Mouse (Mus musculus): Measurements from ENCODE around the gene Dock9.
"Not testable (repeated sequence)": the region's sequence is repeated elsewhere in the genome, so short reads cannot be mapped to it uniquely, and the experiment has no call there.

Gene Dock9

GRCm38 (mm10) chr14:121735678-121736077, 62.0 kb downstream of the Dock9 start:
- DNase-seq = no peak

GRCm38 (mm10) chr14:121734217-121734616, 63.4 kb downstream of the Dock9 start:
- DNase-seq = no peak

GRCm38 (mm10) chr14:121733694-121734093, 63.9 kb downstream of the Dock9 start:
- no peak for DNase-seq

GRCm38 (mm10) chr14:121732196-121732595, 65.4 kb downstream of the Dock9 start:
- DNase-seq = no peak

- peak; percentile 26 to 44 for DNase-seq
Observed at GRCm38 (mm10) chr14:121731688-121732168, 65.9 kb downstream of the Dock9 start.

GRCm38 (mm10) chr14:121730966-121731365, 66.7 kb downstream of the Dock9 start:
- no peak for DNase-seq

- DNase-seq = no peak
Observed at GRCm38 (mm10) chr14:121727996-121728395, 69.6 kb downstream of the Dock9 start.

- DNase-seq = no peak
Observed at GRCm38 (mm10) chr14:121724501-121724900, 73.1 kb downstream of the Dock9 start.

GRCm38 (mm10) chr14:121722774-121723173, 74.9 kb downstream of the Dock9 start:
- DNase-seq = no peak

- DNase-seq = no peak
Observed at GRCm38 (mm10) chr14:121721431-121721830, 76.2 kb downstream of the Dock9 start.

- no peak for DNase-seq
Observed at GRCm38 (mm10) chr14:121719638-121720601, 77.7 kb downstream of the Dock9 start.

GRCm38 (mm10) chr14:121714799-121715198, 82.8 kb downstream of the Dock9 start:
- not testable (repeated sequence) for DNase-seq

GRCm38 (mm10) chr14:121714268-121714667, 83.4 kb downstream of the Dock9 start:
- DNase-seq = no peak

- no peak for DNase-seq
Observed at GRCm38 (mm10) chr14:121713830-121714197, 83.8 kb downstream of the Dock9 start.

- DNase-seq = peak in 1 of 2 experiments; percentile 47
Observed at GRCm38 (mm10) chr14:121713166-121713829, 84.3 kb downstream of the Dock9 start.

GRCm38 (mm10) chr14:121711089-121711826, 86.4 kb downstream of the Dock9 start:
- DNase-seq = no peak

GRCm38 (mm10) chr14:121710130-121710529, 87.5 kb downstream of the Dock9 start:
- DNase-seq = no peak

- no peak for DNase-seq
Observed at GRCm38 (mm10) chr14:121708244-121708643, 89.4 kb downstream of the Dock9 start.

- DNase-seq = no peak
Observed at GRCm38 (mm10) chr14:121706482-121706901, 91.1 kb downstream of the Dock9 start.

- peak in 1 of 2 experiments; percentile 54 for DNase-seq
Observed at GRCm38 (mm10) chr14:121705644-121706043, 92.0 kb downstream of the Dock9 start.

- DNase-seq = no peak
Observed at GRCm38 (mm10) chr14:121702534-121702933, 95.1 kb downstream of the Dock9 start.

GRCm38 (mm10) chr14:121700013-121700412, 97.6 kb downstream of the Dock9 start:
- no peak for DNase-seq

- no peak for DNase-seq
Observed at GRCm38 (mm10) chr14:121698620-121698950, 99.1 kb downstream of the Dock9 start.
